Mouse (Mus musculus): ENCODE results near the gene Ccne1.

GRCm38 (mm10) chr7:38108260-38108632 is 912 bp upstream of the Ccne1 start:
- TF ChIP-seq USF1 (IDR thresholded peaks at IDR 0.05; ENCODE audit: low read depth, low read length), result no peak
- no peak for TF ChIP-seq CTCF (IDR thresholded peaks at IDR 0.05 in 2 of 3, conservative IDR thresholded peaks at IDR 0.05 in 1 of 3; ENCODE audit: control insufficient read depth in 1 of 3, insufficient read depth in 1 of 3, low read depth in 2 of 3, low read length in 3 of 3, poor library complexity in 1 of 3, severe bottlenecking in 1 of 3)
- TF ChIP-seq MYC (IDR thresholded peaks at IDR 0.05; ENCODE audit: low read depth, low read length), result no peak
- no peak for TF ChIP-seq KAT2A (conservative IDR thresholded peaks at IDR 0.05; ENCODE audit: low read depth, low read length)
- TF ChIP-seq TAL1 (IDR thresholded peaks at IDR 0.05; ENCODE audit: low read length), result no peak
- TF ChIP-seq NELFE (IDR thresholded peaks at IDR 0.05; ENCODE audit: low read depth, low read length), result no peak
- no peak for TF ChIP-seq RAD21 (IDR thresholded peaks at IDR 0.05; ENCODE audit: low read depth, low read length)

Data from MEL (cell line).